Mouse (Mus musculus) testis, adult 2 months (tissue): ENCODE data around the gene Mtus2.

Source experiments
- CTCF ChIP-seq: fragments of 200-500 bp; IDR thresholded peaks from 2 replicates; pipeline ENCODE4 v1.5.1; 2012; ENCODE audit warnings: low read depth, mild to moderate bottlenecking, inconsistent platforms, low read length, moderate library complexity; ENCODE audit not compliant: control insufficient read depth, insufficient read depth, insufficient replicate concordance
- POLR2A ChIP-seq: fragments of 200-500 bp; IDR thresholded peaks from 2 replicates; pipeline ENCODE4 v1.6.1; 2012; ENCODE audit warnings: low read depth, mild to moderate bottlenecking, inconsistent platforms, low read length, moderate library complexity; ENCODE audit not compliant: control insufficient read depth

GRCm38 (mm10) chr5:148248236-148248635, 291.1 kb downstream of the Mtus2 start:
- TF ChIP-seq POLR2A (no peak), CTCF (no peak)
